Mouse (Mus musculus) thymus, adult 2 months (tissue): Measurements from ENCODE around the gene Fam196a. TPM values are rescaled to one million over a fixed set of nuclear protein-coding genes. Genes with fewer than 3 reads are reported as not detected.
A peak's percentile ranks its signal among the peaks of the same experiment; 100 is the strongest.

Experiments
- DNase-seq: peaks from one replicate; pipeline ENCODE4 v3.0.0; 2021
- H3K27ac ChIP-seq: fragments of 200-500 bp; 2 replicates; pipeline ENCODE4 v1.5.1; 2012; ENCODE audit warnings: low read length, control low read depth; ENCODE audit not compliant: control insufficient read depth, insufficient read depth
- H3K27me3 ChIP-seq: fragments of 200-500 bp; 2 replicates; pipeline ENCODE4 v1.6.1; 2012; ENCODE audit warnings: mild to moderate bottlenecking, low read length, moderate library complexity, mixed read lengths; ENCODE audit not compliant: control insufficient read depth, insufficient read depth
- H3K36me3 ChIP-seq: fragments of 200-500 bp; 2 replicates; pipeline ENCODE4 v1.6.1; 2012; ENCODE audit warnings: mild to moderate bottlenecking, low read length, moderate library complexity; ENCODE audit not compliant: control insufficient read depth, insufficient read depth
- H3K4me1 ChIP-seq: fragments of 200-500 bp; replicated peaks from 2 replicates; pipeline ENCODE4 v1.6.1; 2012; ENCODE audit warnings: low read length; ENCODE audit not compliant: control insufficient read depth, insufficient read depth
- H3K4me3 ChIP-seq: fragments of 200-500 bp; 2 replicates; pipeline ENCODE4 v1.5.1; 2012; ENCODE audit warnings: mild to moderate bottlenecking, low read length, control low read depth, moderate library complexity; ENCODE audit not compliant: control insufficient read depth, insufficient read depth
- CTCF ChIP-seq: fragments of 200-500 bp; IDR thresholded peaks from 2 replicates; pipeline ENCODE4 v1.5.1; 2012; ENCODE audit warnings: mild to moderate bottlenecking, control low read depth, low read length, moderate library complexity, borderline replicate concordance; ENCODE audit not compliant: control insufficient read depth, poor library complexity, insufficient read depth; ENCODE audit errors: extremely low read depth
- POLR2A ChIP-seq: fragments of 200-500 bp; IDR thresholded peaks from 2 replicates; pipeline ENCODE4 v1.6.1; 2012; ENCODE audit warnings: mild to moderate bottlenecking, low read length, control low read depth, moderate library complexity; ENCODE audit not compliant: control insufficient read depth, poor library complexity, insufficient read depth; ENCODE audit errors: extremely low read depth
- WGBS: fragments of 180-500 bp; shearing (Covaris S2); methylation state at CpG from one replicate; pipeline ENCODE4 v1.1.7; 2018; 5-methylcytosine and 5-hydroxymethylcytosine counted together
- polyA plus RNA-seq: library from polyadenylated mRNA; depleted of rRNA; stranded (reverse); fragments of >200 nt; gene quantifications from 2 replicates; pipeline ENCODE4 v1.2.3, GENCODE M21; 2012

Gene Fam196a
- polyA plus RNA-seq, 1 experiment, result not detected

- no peak for DNase-seq
- Histone ChIP-seq H3K4me1 (no peaks in the 10 kb centered on the region), H3K27me3 (no peaks in the 10 kb centered on the region), H3K36me3 (no peaks in the 10 kb centered on the region), H3K27ac (no peak overlapping the region), H3K4me3 (no peak overlapping the region)
- no peak for TF ChIP-seq CTCF
- TF ChIP-seq POLR2A, result no peak
- 96% methylated on average over 13 of the region's 13 CpGs for whole genome bisulfite sequencing
These were observed 45.8 kb downstream of the Fam196a start for GRCm38 (mm10) chr7:134892449-134892871.

- H3K4me3 ChIP-seq, result no peak overlapping the region
- no peak for DNase-seq
- 94% methylated on average over 6 of the region's 6 CpGs for WGBS
- no peak overlapping the region for H3K27ac ChIP-seq
- TF ChIP-seq CTCF (no peak), POLR2A (no peak)
- H3K27me3 ChIP-seq, result no peaks in the 10 kb centered on the region
- H3K4me1 ChIP-seq, result no peaks in the 10 kb centered on the region
- H3K36me3 ChIP-seq, result no peaks in the 10 kb centered on the region
These were observed 54.7 kb downstream of the Fam196a start for GRCm38 (mm10) chr7:134883516-134883915.

GRCm38 (mm10) chr7:134880431-134880830 lies 57.8 kb downstream of the Fam196a start:
- TF ChIP-seq CTCF (no peak), POLR2A (no peak)
- Histone ChIP-seq H3K4me1 (no peaks in the 10 kb centered on the region), H3K27me3 (no peaks in the 10 kb centered on the region), H3K27ac (no peak overlapping the region), H3K4me3 (no peak overlapping the region), H3K36me3 (no peaks in the 10 kb centered on the region)
- DNase-seq, result no peak
- WGBS, result 94% methylated on average over 6 of the region's 6 CpGs

- no peaks in the 10 kb centered on the region for H3K27me3 ChIP-seq
- H3K4me1 ChIP-seq, result no peaks in the 10 kb centered on the region
- TF ChIP-seq POLR2A, result no peak
- no peak for TF ChIP-seq CTCF
- H3K36me3 ChIP-seq, result no peaks in the 10 kb centered on the region
- H3K4me3 ChIP-seq, result no peak overlapping the region
- 96% methylated on average over 6 of the region's 6 CpGs for WGBS
- no peak overlapping the region for H3K27ac ChIP-seq
- DNase-seq, result no peak
These were observed 59.2 kb downstream of the Fam196a start for GRCm38 (mm10) chr7:134878985-134879384.

- no peak for DNase-seq
- Histone ChIP-seq H3K27me3 (no peaks in the 10 kb centered on the region), H3K4me3 (no peak overlapping the region), H3K36me3 (no peaks in the 10 kb centered on the region), H3K27ac (no peak overlapping the region), H3K4me1 (no peaks in the 10 kb centered on the region)
- 97% methylated on average over 7 of the region's 7 CpGs for WGBS
- TF ChIP-seq CTCF, result no peak
These were observed 65.2 kb downstream of the Fam196a start for GRCm38 (mm10) chr7:134872981-134873380.

GRCm38 (mm10) chr7:134872511-134872910 lies 65.7 kb downstream of the Fam196a start:
- 92% methylated on average over 3 of the region's 3 CpGs for WGBS

GRCm38 (mm10) chr7:134864175-134864574 lies 74.1 kb downstream of the Fam196a start:
- 92% methylated on average over 2 of the region's 2 CpGs for WGBS
- H3K27me3 ChIP-seq, result no peaks in the 10 kb centered on the region
- peak; percentile 13 for DNase-seq
- H3K4me3 ChIP-seq, result no peak overlapping the region
- H3K27ac ChIP-seq, result no peak overlapping the region
- no peaks in the 10 kb centered on the region for H3K4me1 ChIP-seq
- TF ChIP-seq POLR2A (no peak), CTCF (no peak)
- no peaks in the 10 kb centered on the region for H3K36me3 ChIP-seq

More at GRCm38 (mm10) chr7:134872511-134872910, 65.7 kb downstream of the Fam196a start:
- TF ChIP-seq CTCF (no peak), POLR2A (no peak)
- no peak for DNase-seq
- Histone ChIP-seq H3K27ac (no peak overlapping the region), H3K4me3 (no peak overlapping the region), H3K4me1 (no peaks in the 10 kb centered on the region), H3K27me3 (no peaks in the 10 kb centered on the region), H3K36me3 (no peaks in the 10 kb centered on the region)
